Mouse (Mus musculus): ENCODE data around the gene Pex11g.

The Pex11g gene

GRCm38 (mm10) chr8:3467006-3467885, at the start of gene Pex11g:
Gene Pex11g, minus strand, starts transcription at chr8:3467680.
- DNase-seq (ENCODE audit: low spot score): peak; percentile 93

- DNase-seq (ENCODE audit: low spot score): no peak
Measured at GRCm38 (mm10) chr8:3517117-3517495, 49.6 kb upstream of the Pex11g start.

GRCm38 (mm10) chr8:3516450-3517116, 49.1 kb upstream of the Pex11g start:
- peak; percentile 90 for DNase-seq (ENCODE audit: low spot score)

- no peak for DNase-seq (ENCODE audit: low spot score)
Measured at GRCm38 (mm10) chr8:3515771-3516417, 48.4 kb upstream of the Pex11g start.

GRCm38 (mm10) chr8:3515260-3515671, 47.8 kb upstream of the Pex11g start, which contains the start of gene Pnpla6:
Gene Pnpla6, plus strand, starts transcription at chr8:3515384.
- peak; percentile 75 for DNase-seq (ENCODE audit: low spot score)

- DNase-seq (ENCODE audit: low spot score): no peak
Measured at GRCm38 (mm10) chr8:3514681-3515247, 47.3 kb upstream of the Pex11g start.

- no peak for DNase-seq (ENCODE audit: low spot score)
Measured at GRCm38 (mm10) chr8:3507979-3508754, 40.7 kb upstream of the Pex11g start.

- DNase-seq (ENCODE audit: low spot score): no peak
Measured at GRCm38 (mm10) chr8:3502217-3502616, 34.7 kb upstream of the Pex11g start.

- DNase-seq (ENCODE audit: low spot score): peak; percentile 97
Measured at GRCm38 (mm10) chr8:3500235-3501090, 33.0 kb upstream of the Pex11g start, which contains the start of gene Mcoln1. Gene Mcoln1, plus strand, starts transcription at chr8:3500457.

- DNase-seq (ENCODE audit: low spot score): no peak
Measured at GRCm38 (mm10) chr8:3499751-3500150, 32.3 kb upstream of the Pex11g start.

- DNase-seq (ENCODE audit: low spot score): no peak
Measured at GRCm38 (mm10) chr8:3498583-3498982, 31.1 kb upstream of the Pex11g start.

- DNase-seq (ENCODE audit: low spot score): no peak
Measured at GRCm38 (mm10) chr8:3496428-3496748, 28.9 kb upstream of the Pex11g start.

GRCm38 (mm10) chr8:3495578-3496427, 28.3 kb upstream of the Pex11g start:
- no peak for DNase-seq (ENCODE audit: low spot score)

GRCm38 (mm10) chr8:3493845-3494208, 26.3 kb upstream of the Pex11g start:
- no peak for DNase-seq (ENCODE audit: low spot score)

- peak; percentile 61 for DNase-seq (ENCODE audit: low spot score)
Measured at GRCm38 (mm10) chr8:3492901-3493844, 25.7 kb upstream of the Pex11g start, which contains the start of gene Zfp358. Gene Zfp358, plus strand, starts transcription at chr8:3493138.

GRCm38 (mm10) chr8:3485192-3485591, 17.7 kb upstream of the Pex11g start:
- DNase-seq (ENCODE audit: low spot score): no peak

- no peak for DNase-seq (ENCODE audit: low spot score)
Measured at GRCm38 (mm10) chr8:3483546-3483945, 16.1 kb upstream of the Pex11g start.

GRCm38 (mm10) chr8:3482240-3482740, 14.8 kb upstream of the Pex11g start:
- no peak for DNase-seq (ENCODE audit: low spot score)
